Mouse (Mus musculus): ENCODE measurements around the gene Tpsb2.

The Tpsb2 gene

DNA sequence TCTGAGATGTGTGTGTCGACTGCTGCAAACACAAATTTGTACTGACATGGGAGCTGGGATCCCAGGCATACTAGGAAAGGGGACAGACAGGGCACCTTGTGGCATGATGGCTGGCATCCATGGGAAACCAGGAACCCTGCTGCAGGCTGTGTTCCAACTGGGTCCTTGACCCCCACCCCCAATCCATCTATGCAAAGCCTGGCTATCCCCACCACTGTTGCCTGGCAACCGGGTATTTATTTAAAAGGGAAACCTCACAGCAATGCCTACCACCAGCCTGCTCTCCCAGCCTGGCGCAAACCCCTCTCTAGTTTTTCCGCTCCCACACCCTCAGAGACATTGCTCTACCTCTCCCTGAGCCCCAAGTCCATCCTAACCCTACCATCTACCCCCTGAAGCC, 41.2 kb downstream of the Tpsb2 start:
- no peak for DNase-seq (ENCODE audit: low spot score)

- DNase-seq (ENCODE audit: low spot score): no peak
Observed at GRCm38 (mm10) chr17:25408302-25408999, 42.3 kb downstream of the Tpsb2 start.

- no peak for DNase-seq (ENCODE audit: low spot score)
Observed at GRCm38 (mm10) chr17:25409621-25410020, 43.5 kb downstream of the Tpsb2 start.

DNA sequence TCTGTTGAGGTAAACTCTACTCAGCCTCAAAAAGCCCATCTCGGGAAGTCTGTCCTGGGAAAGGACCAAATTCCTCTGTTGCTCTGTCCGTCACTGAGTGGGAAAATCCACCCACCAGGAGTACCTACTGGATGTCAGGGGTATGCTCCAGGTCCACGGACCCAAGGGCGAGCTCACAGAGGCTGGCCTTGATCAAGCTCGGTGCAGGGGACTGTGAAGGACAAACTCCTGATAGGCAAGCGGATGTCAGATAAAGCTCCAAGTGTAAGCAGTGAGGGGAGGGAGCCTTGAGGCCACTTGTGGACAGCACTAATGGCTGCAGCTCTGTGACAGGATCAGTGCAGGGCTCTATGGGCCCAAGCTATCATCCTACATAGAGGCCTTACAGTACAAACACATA, 44.1 kb downstream of the Tpsb2 start:
- DNase-seq (ENCODE audit: low spot score): no peak

DNA sequence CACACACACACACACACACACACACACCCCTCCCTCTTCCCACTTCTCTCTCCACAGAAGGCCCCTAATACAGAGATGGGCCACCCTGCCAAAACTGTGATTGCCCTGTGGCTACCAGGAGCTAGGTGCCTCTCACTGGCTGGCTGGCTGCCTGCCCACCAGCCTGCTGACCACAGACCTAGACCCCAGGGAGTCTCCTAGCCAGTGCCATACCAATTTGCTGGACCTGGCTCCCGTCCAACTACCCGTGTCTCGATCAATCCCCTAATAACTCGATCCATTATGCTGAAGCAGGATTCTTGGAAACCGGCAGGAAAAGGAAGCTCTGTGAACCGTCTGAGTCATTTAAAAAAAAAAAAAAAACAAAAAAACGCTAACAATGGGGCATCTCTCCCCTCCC, 44.7 kb downstream of the Tpsb2 start:
- no peak for DNase-seq (ENCODE audit: low spot score)

DNA sequence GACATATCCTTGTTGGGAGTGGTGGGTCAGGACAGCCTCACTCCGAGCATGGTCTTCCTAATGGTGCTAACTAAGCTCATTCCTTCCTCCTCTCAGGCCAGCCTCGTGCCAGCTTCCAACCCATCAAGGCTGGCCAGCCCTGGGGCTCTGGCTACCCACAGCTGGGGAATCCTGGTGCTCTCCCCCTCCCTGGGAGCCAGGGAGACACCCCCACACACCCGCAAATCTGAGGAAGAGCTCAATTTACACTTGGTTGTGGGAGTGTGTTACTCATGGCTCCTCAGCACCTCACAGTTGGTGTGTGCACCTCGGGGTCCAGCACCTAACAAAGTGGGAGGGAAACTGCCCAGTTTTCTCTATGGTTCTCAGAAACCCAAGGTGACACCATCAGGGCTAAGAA, 45.1 kb downstream of the Tpsb2 start:
- no peak for DNase-seq (ENCODE audit: low spot score)

- no peak for DNase-seq (ENCODE audit: low spot score)
Observed at GRCm38 (mm10) chr17:25414209-25414608, 48.1 kb downstream of the Tpsb2 start.

- DNase-seq (ENCODE audit: low spot score): no peak
Observed at GRCm38 (mm10) chr17:25414917-25415316, 48.8 kb downstream of the Tpsb2 start.

- DNase-seq (ENCODE audit: low spot score): no peak
Observed at GRCm38 (mm10) chr17:25415421-25415913, 49.4 kb downstream of the Tpsb2 start.

DNA sequence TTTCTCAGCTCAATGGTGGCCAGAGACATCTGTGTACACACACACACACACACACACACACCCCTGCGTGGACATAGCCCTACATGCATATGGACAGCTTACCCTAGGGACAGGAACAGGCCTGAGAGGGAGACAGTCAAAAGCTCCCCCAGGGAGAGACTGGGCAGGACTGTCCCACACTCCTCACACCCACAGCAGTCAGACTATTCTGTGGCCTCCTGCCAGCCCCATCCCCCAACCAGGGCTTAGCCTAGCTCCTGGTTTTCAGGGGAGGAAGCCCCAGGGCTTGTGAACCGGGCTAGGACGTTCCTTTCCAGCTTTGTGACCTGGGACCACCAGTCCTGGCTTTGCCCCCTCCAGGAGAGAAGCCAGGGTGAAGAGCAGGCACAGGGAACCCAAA, 50.1 kb downstream of the Tpsb2 start:
- no peak for DNase-seq (ENCODE audit: low spot score)

DNA sequence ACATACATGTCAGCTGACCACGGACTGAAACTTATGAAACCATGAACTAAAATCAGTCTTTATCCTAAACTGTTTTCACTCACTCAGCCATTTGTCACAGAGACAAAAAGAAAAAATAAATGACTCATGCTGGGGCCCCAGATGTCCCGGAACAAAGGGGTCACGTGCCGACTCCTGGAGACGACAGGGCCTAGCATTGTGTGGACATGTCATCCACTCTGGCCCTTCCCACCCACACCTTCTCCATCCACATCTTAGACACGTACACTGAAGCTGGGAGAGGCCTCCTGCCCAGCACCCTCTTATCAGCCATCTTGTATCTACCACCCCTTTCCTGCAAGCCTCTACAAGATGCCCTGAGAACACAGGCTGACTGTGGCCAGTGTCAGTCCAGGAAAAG, 51.9 kb downstream of the Tpsb2 start:
- DNase-seq (ENCODE audit: low spot score): no peak

Measured in spleen, adult 12 weeks (tissue).